Mouse (Mus musculus) G1E (cell line): ENCODE data around the gene Ginm1.

Experiments used
- CTCF ChIP-seq: IDR thresholded peaks from 2 replicates; pipeline ENCODE4 v1.5.1; 2012; ENCODE audit warnings: low read depth, low read length, inconsistent platforms, mixed read lengths
- GATA1 ChIP-seq: IDR thresholded peaks from 2 replicates; pipeline ENCODE4 v1.6.1; 2012; ENCODE audit warnings: borderline replicate concordance, low read length, inconsistent platforms, mixed read lengths
- POLR2AphosphoS5 ChIP-seq: IDR thresholded peaks from 2 replicates; pipeline ENCODE4 v1.6.1; 2012; ENCODE audit warnings: low read depth, low read length, inconsistent platforms; ENCODE audit not compliant: insufficient replicate concordance
- TAL1 ChIP-seq: conservative IDR thresholded peaks from 2 replicates; pipeline ENCODE4 v1.6.1; 2012; ENCODE audit warnings: low read depth, low read length, inconsistent platforms, mixed read lengths

DNA sequence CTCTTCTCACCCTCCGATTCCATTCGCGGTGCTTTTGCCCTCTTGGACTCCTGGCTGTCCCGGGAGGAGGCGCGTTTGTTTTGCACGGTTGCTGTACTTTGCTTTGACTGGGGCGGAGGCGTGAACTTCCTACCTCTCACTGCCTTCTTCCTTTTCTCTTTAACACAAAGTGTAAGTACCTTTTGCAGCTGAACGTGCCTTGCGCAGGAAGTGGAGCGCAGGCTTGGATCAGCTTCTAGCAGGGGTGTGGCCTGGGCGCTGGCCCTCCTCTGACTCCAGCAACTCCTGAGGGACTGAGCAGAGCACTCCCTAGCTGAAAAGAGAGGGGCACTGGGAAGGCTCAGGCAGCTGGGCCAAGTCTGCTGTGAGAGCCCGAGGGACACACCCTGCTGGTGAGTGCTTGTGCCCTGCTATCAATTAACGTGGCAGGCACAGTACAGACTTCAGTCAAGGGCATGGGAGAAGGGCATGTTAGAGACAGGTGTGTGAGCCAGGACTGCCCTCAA lies 39.6 kb upstream of the Ginm1 start, which contains the start of gene Zc3h12d:
- TF ChIP-seq GATA1 (no peak), POLR2AphosphoS5 (no peak), CTCF (no peak), TAL1 (no peak)
